Mouse (Mus musculus): ENCODE measurements around the gene Csf2.

Gene Csf2

GRCm38 (mm10) chr11:54227478-54227877 lies 22.0 kb downstream of the Csf2 start:
- DNase-seq = no peak

GRCm38 (mm10) chr11:54224475-54224986 lies 24.9 kb downstream of the Csf2 start:
- no peak for DNase-seq

GRCm38 (mm10) chr11:54223637-54224474 lies 25.6 kb downstream of the Csf2 start:
- no peak for DNase-seq

GRCm38 (mm10) chr11:54219903-54220740 lies 29.3 kb downstream of the Csf2 start:
- no peak for DNase-seq

GRCm38 (mm10) chr11:54219191-54219590 lies 30.3 kb downstream of the Csf2 start:
- DNase-seq = no peak

GRCm38 (mm10) chr11:54217384-54217783 lies 32.1 kb downstream of the Csf2 start:
- DNase-seq = no peak

GRCm38 (mm10) chr11:54216091-54216490 lies 33.4 kb downstream of the Csf2 start:
- DNase-seq = no peak

- DNase-seq = peak; percentile 28
These were observed 34.7 kb downstream of the Csf2 start for GRCm38 (mm10) chr11:54214499-54215443.

- DNase-seq = peak; percentile 18
These were observed 35.8 kb downstream of the Csf2 start for GRCm38 (mm10) chr11:54213631-54214030.

GRCm38 (mm10) chr11:54206993-54207392 lies 42.5 kb downstream of the Csf2 start:
- DNase-seq = no peak

GRCm38 (mm10) chr11:54205366-54205765 lies 44.1 kb downstream of the Csf2 start:
- DNase-seq = no peak

GRCm38 (mm10) chr11:54204781-54205180 lies 44.7 kb downstream of the Csf2 start:
- DNase-seq = no peak

GRCm38 (mm10) chr11:54203162-54203561 lies 46.3 kb downstream of the Csf2 start:
- DNase-seq = no peak

- DNase-seq = no peak
These were observed 47.4 kb downstream of the Csf2 start for GRCm38 (mm10) chr11:54201881-54202685.

GRCm38 (mm10) chr11:54201287-54201773 lies 48.1 kb downstream of the Csf2 start:
- DNase-seq = no peak

All from thymus, postnatal 14 days (tissue).